Comparison of ENCODE assay signal across 8 mouse cellular contexts in genomic region chr5:31696971-31697643, GRCm38 (mm10). TPM values are rescaled to one million over a fixed set of nuclear protein-coding genes. Genes with fewer than 3 reads are reported as not detected.
DNase-seq lines count a peak whose midpoint lies in the region; ATAC-seq and TF ChIP-seq lines count a peak whose summit lies in the region.

Rbks (minus strand) TSS chr5:31697627.

- no peaks in the 10 kb centered on the region for H3K27me3 ChIP-seq in heart, embryonic 16.5 days (ENCODE audit: control insufficient read depth, insufficient read depth, low read length)
- H3K27me3 ChIP-seq in MEL (ENCODE audit: control insufficient read depth in 1 of 2, insufficient read depth in 2 of 2, low read length in 2 of 2), result no peaks in the 10 kb centered on the region
- no peaks in the 10 kb centered on the region for H3K27me3 ChIP-seq in forebrain, embryonic 15.5 days
- H3K27me3 ChIP-seq in liver, embryonic 14.5 days (ENCODE audit: control insufficient read depth, insufficient read depth, low read length), result no peaks in the 10 kb centered on the region
- H3K27me3 ChIP-seq in stomach, postnatal 0 days (ENCODE audit: control insufficient read depth, insufficient read depth, low read length), result no peaks in the 10 kb centered on the region

- 7% methylated on average over 18 of the region's 18 CpGs for WGBS in heart, embryonic 16.5 days
- WGBS in forebrain, embryonic 15.5 days, result 6% methylated on average over 18 of the region's 18 CpGs
- 5% methylated on average over 18 of the region's 18 CpGs for WGBS in liver, embryonic 14.5 days (ENCODE audit: insufficient replicate concordance)
- 10% methylated on average over 17 of the region's 18 CpGs for WGBS in stomach, postnatal 0 days

- peak within 1 kb of the TSS; percentile 71 for H3K4me2 ChIP-seq in heart, embryonic 16.5 days (ENCODE audit: low read depth, low read length)
- H3K4me2 ChIP-seq in forebrain, embryonic 15.5 days (replicated peaks), result peak within 1 kb of the TSS; percentile 74
- H3K4me2 ChIP-seq in liver, embryonic 14.5 days (ENCODE audit: low read depth), result peak within 1 kb of the TSS; percentile 96
- H3K4me2 ChIP-seq in stomach, postnatal 0 days (replicated peaks; ENCODE audit: low read depth), result peak within 1 kb of the TSS; percentile 86

- H3K9me3 ChIP-seq in heart, embryonic 16.5 days (replicated peaks; ENCODE audit: control insufficient read depth, low read length), result no peaks in the 10 kb centered on the region
- H3K9me3 ChIP-seq in MEL (replicated peaks; ENCODE audit: insufficient read depth, low read length), result no peaks in the 10 kb centered on the region
- H3K9me3 ChIP-seq in forebrain, embryonic 15.5 days, result no peaks in the 10 kb centered on the region
- H3K9me3 ChIP-seq in liver, embryonic 14.5 days (ENCODE audit: control insufficient read depth, low read length), result no peaks in the 10 kb centered on the region
- H3K9me3 ChIP-seq in stomach, postnatal 0 days (ENCODE audit: control insufficient read depth, low read length), result no peaks in the 10 kb centered on the region

- TF ChIP-seq POLR2A in MEL (IDR thresholded peaks at IDR 0.05; ENCODE audit: control insufficient read depth in 1 of 2, insufficient read depth in 1 of 2, low read depth in 1 of 2, low read length in 2 of 2, poor library complexity in 1 of 2), result no peak; a peak in 1 of 4 replicates

- TF ChIP-seq EP300 in MEL (IDR thresholded peaks at IDR 0.05; ENCODE audit: low read depth in 1 of 2, low read length in 2 of 2), result no peak
- TF ChIP-seq EP300 in liver, embryonic 14.5 days (IDR thresholded peaks at IDR 0.05; ENCODE audit: low read depth), result no peak
- no peak for TF ChIP-seq EP300 in stomach, postnatal 0 days (optimal IDR thresholded peaks at IDR 0.05)

- no peaks in the 10 kb centered on the region; the same call in none of the 2 replicates for H3K4me1 ChIP-seq in heart, embryonic 16.5 days (ENCODE audit: control insufficient read depth, insufficient read depth, low read length)
- H3K4me1 ChIP-seq in MEL (ENCODE audit: control insufficient read depth in 1 of 2, insufficient read depth in 2 of 2, low read length in 2 of 2), result peaks cover 4 to 5% of the 10 kb centered on the region in 2 experiments; a peak in 3 of 4 replicates
- H3K4me1 ChIP-seq in forebrain, embryonic 15.5 days, result peaks cover 16% of the 10 kb centered on the region
- H3K4me1 ChIP-seq in liver, embryonic 14.5 days (replicated peaks; ENCODE audit: control insufficient read depth in 2 of 2, insufficient read depth in 2 of 2, low read length in 1 of 2), result peaks cover 17 to 18% of the 10 kb centered on the region in 2 experiments
- H3K4me1 ChIP-seq in stomach, postnatal 0 days (replicated peaks; ENCODE audit: control insufficient read depth, insufficient read depth), result 0 out of 2 replicates have a peak, but pooled peaks cover 3% of the 10 kb centered on the region

- H3K9ac ChIP-seq in heart, embryonic 16.5 days (ENCODE audit: low read length), result peak within 1 kb of the TSS; percentile 80
- peak within 1 kb of the TSS; percentile 89 for H3K9ac ChIP-seq in MEL (ENCODE audit: control insufficient read depth, low read depth, low read length, poor library complexity, severe bottlenecking)
- peak within 1 kb of the TSS; percentile 82 for H3K9ac ChIP-seq in forebrain, embryonic 15.5 days (replicated peaks)
- H3K9ac ChIP-seq in liver, embryonic 14.5 days (replicated peaks), result peak within 1 kb of the TSS; percentile 61
- H3K9ac ChIP-seq in stomach, postnatal 0 days (ENCODE audit: low read length), result peak within 1 kb of the TSS; percentile 85

- peak within 1 kb of the TSS; percentile 68 for H3K4me3 ChIP-seq in heart, embryonic 16.5 days (ENCODE audit: low read length)
- H3K4me3 ChIP-seq in MEL (ENCODE audit: control insufficient read depth in 1 of 2, insufficient read depth in 1 of 2, low read depth in 2 of 2, low read length in 2 of 2), result peak within 1 kb of the TSS; percentile 83 to 84
- peak within 1 kb of the TSS; percentile 80 for H3K4me3 ChIP-seq in forebrain, embryonic 15.5 days
- H3K4me3 ChIP-seq in liver, embryonic 14.5 days (ENCODE audit: insufficient read depth in 1 of 2, low read depth in 2 of 2, low read length in 2 of 2), result peak within 1 kb of the TSS; percentile 68 to 84
- H3K4me3 ChIP-seq in stomach, postnatal 0 days (ENCODE audit: low read depth, low read length), result peak within 1 kb of the TSS; percentile 73

- no peak for TF ChIP-seq CTCF in MEL (IDR thresholded peaks at IDR 0.05 in 2 of 3, conservative IDR thresholded peaks at IDR 0.05 in 1 of 3; ENCODE audit: control insufficient read depth in 1 of 3, insufficient read depth in 1 of 3, low read depth in 2 of 3, low read length in 3 of 3, poor library complexity in 1 of 3, severe bottlenecking in 1 of 3)
- no peak for TF ChIP-seq CTCF in liver, embryonic 14.5 days (IDR thresholded peaks at IDR 0.05; ENCODE audit: low read depth)
- TF ChIP-seq CTCF in stomach, postnatal 0 days (IDR thresholded peaks at IDR 0.05; ENCODE audit: low read depth), result no peak

- H3K27ac ChIP-seq in heart, embryonic 16.5 days (ENCODE audit: low read length), result peak within 1 kb of the TSS; percentile 84
- peak within 1 kb of the TSS; percentile 96 for H3K27ac ChIP-seq in MEL (ENCODE audit: control insufficient read depth, low read depth, low read length)
- peak within 1 kb of the TSS; percentile 93 for H3K27ac ChIP-seq in forebrain, embryonic 15.5 days (replicated peaks)
- peak within 1 kb of the TSS; percentile 97 for H3K27ac ChIP-seq in liver, embryonic 14.5 days
- H3K27ac ChIP-seq in stomach, postnatal 0 days (replicated peaks), result peak within 1 kb of the TSS; percentile 97

- no peak for TF ChIP-seq RAD21 in MEL (IDR thresholded peaks at IDR 0.05; ENCODE audit: low read depth, low read length)

- 0 out of 2 replicates have a peak, but pooled peaks cover 4% of the 10 kb centered on the region for H3K36me3 ChIP-seq in heart, embryonic 16.5 days (ENCODE audit: control insufficient read depth, insufficient read depth)
- peaks cover 0 to 22% of the 10 kb centered on the region in 2 experiments; a peak in 2 of 4 replicates for H3K36me3 ChIP-seq in MEL (ENCODE audit: control insufficient read depth in 1 of 2, insufficient read depth in 2 of 2, low read length in 2 of 2)
- no peaks in the 10 kb centered on the region for H3K36me3 ChIP-seq in forebrain, embryonic 15.5 days
- H3K36me3 ChIP-seq in liver, embryonic 14.5 days (replicated peaks; ENCODE audit: control insufficient read depth, insufficient read depth, low read depth), result no peaks in the 10 kb centered on the region; the same call in 1 of the 2 replicates
- H3K36me3 ChIP-seq in stomach, postnatal 0 days (ENCODE audit: control insufficient read depth, insufficient read depth, low read length), result no peaks in the 10 kb centered on the region

- no peak for ATAC-seq in heart, embryonic 16.5 days (replicated peaks; ENCODE audit: extremely low read depth, insufficient read depth, low FRiP score)
- peak; percentile 2; the same call in 1 of the 2 replicates for ATAC-seq in forebrain, embryonic 15.5 days (replicated peaks)
- ATAC-seq in liver, embryonic 14.5 days (ENCODE audit: insufficient read depth), result no peak
- ATAC-seq in stomach, postnatal 0 days (ENCODE audit: low FRiP score, low TSS enrichment), result no peak

- peaks cover 19% of the 10 kb centered on the region for H3K79me2 ChIP-seq in MEL (ENCODE audit: control insufficient read depth, insufficient read depth, low read length, poor library complexity)

- no peak for DNase-seq in heart, adult 18-20 months
- DNase-seq in MEL (ENCODE audit: low read depth, low spot score), result peak; percentile 39
- no peak for DNase-seq in liver, embryonic 14.5 days (ENCODE audit: low read depth in 3 of 3, low spot score in 3 of 3)
- DNase-seq in stomach, postnatal 0 days (ENCODE audit: low spot score), result no peak
- no peak for DNase-seq in ovary, postnatal 36 days (ENCODE audit: low spot score)
- DNase-seq in right cerebral cortex, postnatal 4 days, result no peak

TF ChIP-seq in MEL, 35 proteins besides CTCF, POLR2A, EP300 and RAD21:
- TF ChIP-seq CHD2 (IDR thresholded peaks at IDR 0.05; ENCODE audit: low read length) (peak; percentile 64), ZMIZ1 (IDR thresholded peaks at IDR 0.05; ENCODE audit: low read depth, low read length) (no peak), CHD1 (IDR thresholded peaks at IDR 0.05; ENCODE audit: low read depth, low read length) (0 out of 2 replicates have a peak, but pooled peaks have one; percentile 1)

RNA-seq across cellular contexts. Expression of gene Rbks, which starts in this region (rescaled TPM):
- 3.8 and 5.2 TPM in 2 replicates for polyA plus RNA-seq in heart, embryonic 16.5 days (2015; fragmentation: Nextera tagmentation; extraction: Ambion mirVana)
- 1 to 10 TPM; 3.5 to 4.1 TPM for total RNA-seq in heart, adult 18-20 months (2021)
- 23.8 and 34.3 TPM in 2 replicates for total RNA-seq in MEL (2012; rRNA removed)
- polyA plus RNA-seq in MEL (2012; ENCODE audit: insufficient read depth in 1 of 2, insufficient read length in 2 of 2, low read depth in 1 of 2, low replicate concordance in 2 of 2, missing spikeins in 1 of 2), result 10 to 100 TPM in 1 of 2 experiments, not detected in 1; 47.4 TPM
- polyA plus RNA-seq in forebrain, embryonic 15.5 days (2015; fragmentation: Nextera tagmentation; extraction: Ambion mirVana), result 1.4 and 2.4 TPM in 2 replicates
- 9.4 and 10.1 TPM in 2 replicates for polyA plus RNA-seq in liver, embryonic 14.5 days (2012; rRNA removed)
- 20.6 and 22.7 TPM in 2 replicates for polyA plus RNA-seq in liver, embryonic 14.5 days (2014; fragmentation: Nextera tagmentation; extraction: Ambion mirVana)
- 5.7 and 6.2 TPM in 2 replicates for polyA plus RNA-seq in stomach, postnatal 0 days (2015; fragmentation: Nextera tagmentation; extraction: Ambion mirVana)
